Mouse (Mus musculus) heart, embryonic 12.5 days (tissue): ENCODE results near the gene Aicda. TPM values are rescaled to one million over a fixed set of nuclear protein-coding genes. Genes with fewer than 3 reads are reported as not detected.

Experiments
- ATAC-seq: fragments of 200-750 bp; cut with Nextera tagmentation; 2 replicates; pipeline ENCODE4 v1.8.0; 2017; ENCODE audit warnings: moderate TSS enrichment, moderate library complexity; ENCODE audit not compliant: insufficient number of reproducible peaks, low FRiP score
- H3K27ac ChIP-seq: fragments of 300-500 bp; sonication (generic); 2 replicates; pipeline ENCODE4 v1.5.1; 2016; ENCODE audit warnings: mild to moderate bottlenecking, moderate library complexity; ENCODE audit not compliant: poor library complexity, severe bottlenecking
- H3K27me3 ChIP-seq: fragments of 300-500 bp; sonication (generic); replicated peaks from 2 replicates; pipeline ENCODE4 v1.6.1; 2016; ENCODE audit warnings: mild to moderate bottlenecking, moderate library complexity
- H3K36me3 ChIP-seq: fragments of 300-500 bp; sonication (generic); 2 replicates; pipeline ENCODE4 v1.6.1; 2016; ENCODE audit warnings: mild to moderate bottlenecking, moderate library complexity
- H3K4me1 ChIP-seq: fragments of 300-500 bp; sonication (generic); replicated peaks from 2 replicates; pipeline ENCODE4 v1.6.1; 2016; ENCODE audit warnings: mild to moderate bottlenecking
- H3K4me2 ChIP-seq: fragments of 300-500 bp; sonication (generic); 2 replicates; pipeline ENCODE4 v1.6.1; 2016; ENCODE audit warnings: mild to moderate bottlenecking, moderate library complexity
- H3K4me3 ChIP-seq: fragments of 300-500 bp; sonication (generic); 2 replicates; pipeline ENCODE4 v1.5.1; 2016; ENCODE audit warnings: mild to moderate bottlenecking
- H3K9ac ChIP-seq: fragments of 300-500 bp; sonication (generic); 2 replicates; pipeline ENCODE4 v1.6.1; 2016; ENCODE audit warnings: mild to moderate bottlenecking, moderate library complexity
- H3K9me3 ChIP-seq: fragments of 300-500 bp; sonication (generic); replicated peaks from 2 replicates; pipeline ENCODE4 v1.6.1; 2016; ENCODE audit warnings: mild to moderate bottlenecking, moderate library complexity
- WGBS: fragments of 180-500 bp; shearing (Covaris S2); methylation state at CpG from one replicate; pipeline ENCODE4 v1.1.7; 2016; 5-methylcytosine and 5-hydroxymethylcytosine counted together
- polyA plus RNA-seq: library from polyadenylated mRNA; unstranded; fragments of >200 nt; fragmentation: Nextera tagmentation; extraction: Ambion mirVana; gene quantifications from 2 replicates; pipeline ENCODE4 v1.2.1, GENCODE M21; 2016

Gene Aicda
- polyA plus RNA-seq, 1 experiment from 2014 or later: not detected

GRCm38 (mm10) chr6:122600066-122600646, 46.6 kb downstream of the Aicda start:
- ATAC-seq: no peak
- Histone ChIP-seq H3K4me1 (no peaks in the 10 kb centered on the region), H3K27me3 (no peaks in the 10 kb centered on the region), H3K36me3 (no peaks in the 10 kb centered on the region), H3K9me3 (no peaks in the 10 kb centered on the region), H3K4me3 (no peak overlapping the region), H3K9ac (no peak overlapping the region), H3K4me2 (no peak overlapping the region), H3K27ac (no peak overlapping the region)
- 82% methylated on average over 7 of the region's 7 CpGs for WGBS

DNA sequence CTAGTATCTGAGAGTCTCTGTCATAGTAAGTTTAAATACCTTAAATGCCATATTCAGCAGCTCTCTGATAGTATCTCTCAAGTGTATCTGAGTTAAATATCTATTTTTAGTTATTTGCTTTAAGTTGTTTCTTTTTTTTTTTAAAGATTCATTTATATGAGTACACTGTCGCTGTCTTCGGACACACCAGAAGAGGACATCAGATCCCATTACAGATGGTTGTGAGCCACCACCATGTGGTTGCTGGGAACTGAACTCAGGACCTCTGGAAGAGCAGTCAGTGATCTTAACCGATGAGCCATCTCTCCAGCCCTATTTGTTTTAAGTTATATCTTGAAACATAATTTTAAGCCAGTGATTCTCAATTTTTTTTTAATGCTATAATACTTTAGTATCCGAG, 47.4 kb downstream of the Aicda start:
- 89% methylated on average over 4 of the region's 4 CpGs for WGBS
- ATAC-seq: no peak
- Histone ChIP-seq H3K9ac (no peak overlapping the region), H3K27me3 (no peaks in the 10 kb centered on the region), H3K4me2 (no peak overlapping the region), H3K4me1 (no peaks in the 10 kb centered on the region), H3K4me3 (no peak overlapping the region), H3K36me3 (no peaks in the 10 kb centered on the region), H3K9me3 (no peaks in the 10 kb centered on the region), H3K27ac (no peak overlapping the region)

DNA sequence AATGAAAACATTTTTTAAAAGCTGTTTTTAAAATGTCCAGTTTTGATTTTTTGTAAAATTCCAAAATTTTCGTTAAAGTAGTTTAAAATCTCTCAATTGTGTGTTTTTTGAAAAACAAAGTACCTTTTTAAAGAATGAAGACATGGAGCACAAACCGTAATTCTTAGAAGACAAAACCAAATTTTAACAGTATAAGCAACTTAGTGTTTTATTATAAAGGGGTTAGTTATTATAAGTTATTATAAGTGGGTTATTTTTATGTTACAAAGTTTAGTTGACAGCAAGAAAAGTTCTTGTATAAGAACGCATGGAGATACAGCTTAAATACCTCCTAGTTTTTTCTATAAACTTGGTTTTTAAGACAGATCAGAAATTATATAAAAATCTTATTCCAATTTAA, 48.0 kb downstream of the Aicda start:
- H3K9ac ChIP-seq: no peak overlapping the region

GRCm38 (mm10) chr6:122602242-122602991, 48.8 kb downstream of the Aicda start, which contains the start of gene Apobec1:
Gene Apobec1, minus strand, starts transcription at chr6:122602444.
- ATAC-seq: peak; percentile 85
- 0 out of 2 replicates have a peak within 1 kb of the TSS, but pooled peaks have one; percentile 17 for H3K27ac ChIP-seq
- peak within 1 kb of the TSS; percentile 68 for H3K4me2 ChIP-seq
- peak within 1 kb of the TSS; percentile 71 for H3K9ac ChIP-seq
- peak within 1 kb of the TSS; percentile 61 for H3K4me3 ChIP-seq
- WGBS: 4% methylated on average over 22 of the region's 22 CpGs
- no peaks in the 10 kb centered on the region for H3K4me1 ChIP-seq
- no peaks in the 10 kb centered on the region for H3K27me3 ChIP-seq
- no peaks in the 10 kb centered on the region for H3K9me3 ChIP-seq
- H3K36me3 ChIP-seq: no peaks in the 10 kb centered on the region

More for the DNA sequence above, 48.0 kb downstream of the Aicda start:
- Histone ChIP-seq H3K27ac (no peak overlapping the region), H3K4me3 (peak overlapping the region; percentile 61), H3K9me3 (no peaks in the 10 kb centered on the region), H3K4me1 (no peaks in the 10 kb centered on the region), H3K36me3 (no peaks in the 10 kb centered on the region), H3K27me3 (no peaks in the 10 kb centered on the region), H3K4me2 (peak overlapping the region; percentile 68)
- no peak for ATAC-seq
- WGBS: 82% methylated on average over 3 of the region's 3 CpGs

DNA sequence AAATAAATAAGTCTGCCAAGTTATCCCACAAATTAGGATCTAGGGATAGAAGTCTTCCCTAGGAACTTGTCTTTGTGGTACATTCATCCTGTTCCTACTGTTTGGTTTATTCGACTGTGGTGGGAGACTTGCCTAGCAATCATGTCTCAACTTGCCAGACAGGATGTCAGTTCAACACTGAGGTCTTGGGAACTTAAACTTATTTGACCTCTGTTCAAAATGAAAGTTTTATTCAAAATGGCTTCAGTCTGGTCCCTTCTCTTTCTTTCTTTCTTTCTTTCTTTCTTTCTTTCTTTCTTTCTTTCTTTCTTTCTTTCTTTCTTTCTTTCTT, 49.4 kb downstream of the Aicda start:
- peak overlapping the region; percentile 61 for H3K4me3 ChIP-seq
- 43% methylated on average over 1 of the region's 1 CpGs for WGBS
- no peaks in the 10 kb centered on the region for H3K4me1 ChIP-seq
- no peaks in the 10 kb centered on the region for H3K9me3 ChIP-seq
- no peak overlapping the region for H3K9ac ChIP-seq
- no peaks in the 10 kb centered on the region for H3K27me3 ChIP-seq
- no peak for ATAC-seq
- H3K27ac ChIP-seq: no peak overlapping the region
- H3K4me2 ChIP-seq: peak overlapping the region; percentile 68
- no peaks in the 10 kb centered on the region for H3K36me3 ChIP-seq

DNA sequence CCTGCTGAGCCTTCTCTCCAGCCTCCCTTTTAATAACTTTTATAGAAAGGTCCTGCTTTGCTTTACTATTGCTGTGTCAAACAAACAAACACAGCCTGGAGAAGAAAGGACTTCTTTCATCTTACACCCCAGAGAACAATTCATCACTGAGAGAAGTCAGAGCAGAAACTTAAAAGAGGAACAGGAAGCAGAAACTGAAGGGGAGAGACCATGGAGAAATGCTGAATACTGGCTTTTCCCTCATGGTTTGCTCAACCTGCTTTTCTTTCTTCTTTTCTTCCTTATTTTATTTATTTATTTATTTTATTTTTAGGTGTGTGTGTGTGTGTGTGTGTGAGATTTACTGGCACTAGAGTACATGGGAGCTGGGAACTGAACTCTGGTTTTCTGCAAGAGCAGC, 50.7 kb downstream of the Aicda start:
- Histone ChIP-seq H3K4me3 (no peak overlapping the region), H3K9me3 (no peaks in the 10 kb centered on the region), H3K27ac (no peak overlapping the region), H3K27me3 (no peaks in the 10 kb centered on the region), H3K36me3 (no peaks in the 10 kb centered on the region), H3K4me2 (no peak overlapping the region), H3K9ac (no peak overlapping the region), H3K4me1 (no peaks in the 10 kb centered on the region; the same call in 1 of the 2 replicates)
- no peak for ATAC-seq

DNA sequence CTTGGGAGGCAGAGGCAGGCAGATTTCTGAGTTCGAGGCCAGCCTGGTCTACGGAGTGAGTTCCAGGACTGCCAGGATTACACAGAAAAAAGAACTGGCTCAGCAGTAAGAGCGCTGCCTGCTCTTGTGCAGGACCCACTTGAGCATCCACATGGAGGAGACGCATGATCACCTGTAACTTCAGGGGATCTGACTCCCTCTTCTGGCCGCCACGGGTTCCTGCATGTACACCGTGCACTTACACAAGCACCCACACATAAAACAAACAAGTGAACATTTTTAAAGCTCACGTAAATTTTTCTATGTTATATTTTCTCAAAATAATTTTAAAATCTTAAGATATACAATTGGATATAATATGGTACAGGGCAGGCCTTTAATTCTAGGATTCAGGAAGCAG, 51.9 kb downstream of the Aicda start:
- ATAC-seq: no peak
- no peak overlapping the region for H3K4me2 ChIP-seq

DNA sequence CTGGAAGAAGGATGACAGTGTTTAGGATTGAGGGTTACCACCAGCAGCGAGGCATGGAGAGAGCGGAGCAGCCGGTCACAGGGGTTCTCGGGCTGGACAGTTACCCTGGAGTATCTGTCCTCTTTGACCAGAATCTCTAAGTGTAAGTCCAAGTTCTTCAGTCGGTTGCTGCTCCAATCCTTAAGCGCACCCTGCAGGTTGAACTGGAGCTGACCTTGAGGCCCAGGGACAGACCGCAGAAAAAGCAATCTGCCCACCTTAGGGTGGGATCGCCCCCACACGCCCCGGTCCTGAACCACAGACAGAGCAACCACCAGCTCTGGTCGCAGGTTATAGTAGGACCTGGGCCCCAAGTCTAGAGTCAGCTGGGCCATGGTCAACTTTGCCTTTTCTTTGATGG, 53.1 kb downstream of the Aicda start:
- Histone ChIP-seq H3K36me3 (no peaks in the 10 kb centered on the region), H3K4me1 (peaks cover 4% of the 10 kb centered on the region; the same call in 1 of the 2 replicates), H3K9ac (no peak overlapping the region), H3K4me2 (no peak overlapping the region), H3K4me3 (no peak overlapping the region), H3K9me3 (no peaks in the 10 kb centered on the region), H3K27ac (no peak overlapping the region), H3K27me3 (no peaks in the 10 kb centered on the region)
- no peak for ATAC-seq
- 89% methylated on average over 11 of the region's 11 CpGs for WGBS

More for the DNA sequence above, 51.9 kb downstream of the Aicda start:
- Histone ChIP-seq H3K9me3 (no peaks in the 10 kb centered on the region), H3K27ac (no peak overlapping the region), H3K4me3 (no peak overlapping the region), H3K27me3 (no peaks in the 10 kb centered on the region), H3K36me3 (no peaks in the 10 kb centered on the region), H3K4me1 (peaks cover 4% of the 10 kb centered on the region; the same call in 1 of the 2 replicates), H3K9ac (no peak overlapping the region)
- 84% methylated on average over 8 of the region's 8 CpGs for WGBS

DNA sequence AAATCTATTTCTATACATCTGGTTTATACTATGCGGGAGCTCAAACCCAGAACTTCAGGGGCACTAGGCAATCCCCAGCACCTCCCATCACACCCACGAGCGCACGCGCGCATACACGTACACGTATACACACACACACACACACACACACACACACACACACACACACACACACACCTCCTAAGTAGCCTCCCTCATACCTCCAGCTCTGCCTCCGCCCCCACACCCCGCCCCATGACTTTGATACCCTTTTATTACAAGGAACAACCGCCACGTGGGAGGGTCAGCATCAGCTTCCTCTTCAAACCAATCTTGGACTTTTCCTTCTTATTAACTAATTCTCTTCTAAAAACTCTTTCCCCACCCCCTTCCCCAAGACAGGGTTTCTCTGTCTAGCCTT, 54.1 kb downstream of the Aicda start:
- 90% methylated on average over 12 of the region's 12 CpGs for WGBS
- Histone ChIP-seq H3K27ac (no peak overlapping the region), H3K9ac (no peak overlapping the region), H3K36me3 (no peaks in the 10 kb centered on the region), H3K4me3 (no peak overlapping the region), H3K4me1 (peaks cover 4% of the 10 kb centered on the region; the same call in 1 of the 2 replicates), H3K9me3 (no peaks in the 10 kb centered on the region), H3K4me2 (no peak overlapping the region), H3K27me3 (no peaks in the 10 kb centered on the region)
- ATAC-seq: no peak

DNA sequence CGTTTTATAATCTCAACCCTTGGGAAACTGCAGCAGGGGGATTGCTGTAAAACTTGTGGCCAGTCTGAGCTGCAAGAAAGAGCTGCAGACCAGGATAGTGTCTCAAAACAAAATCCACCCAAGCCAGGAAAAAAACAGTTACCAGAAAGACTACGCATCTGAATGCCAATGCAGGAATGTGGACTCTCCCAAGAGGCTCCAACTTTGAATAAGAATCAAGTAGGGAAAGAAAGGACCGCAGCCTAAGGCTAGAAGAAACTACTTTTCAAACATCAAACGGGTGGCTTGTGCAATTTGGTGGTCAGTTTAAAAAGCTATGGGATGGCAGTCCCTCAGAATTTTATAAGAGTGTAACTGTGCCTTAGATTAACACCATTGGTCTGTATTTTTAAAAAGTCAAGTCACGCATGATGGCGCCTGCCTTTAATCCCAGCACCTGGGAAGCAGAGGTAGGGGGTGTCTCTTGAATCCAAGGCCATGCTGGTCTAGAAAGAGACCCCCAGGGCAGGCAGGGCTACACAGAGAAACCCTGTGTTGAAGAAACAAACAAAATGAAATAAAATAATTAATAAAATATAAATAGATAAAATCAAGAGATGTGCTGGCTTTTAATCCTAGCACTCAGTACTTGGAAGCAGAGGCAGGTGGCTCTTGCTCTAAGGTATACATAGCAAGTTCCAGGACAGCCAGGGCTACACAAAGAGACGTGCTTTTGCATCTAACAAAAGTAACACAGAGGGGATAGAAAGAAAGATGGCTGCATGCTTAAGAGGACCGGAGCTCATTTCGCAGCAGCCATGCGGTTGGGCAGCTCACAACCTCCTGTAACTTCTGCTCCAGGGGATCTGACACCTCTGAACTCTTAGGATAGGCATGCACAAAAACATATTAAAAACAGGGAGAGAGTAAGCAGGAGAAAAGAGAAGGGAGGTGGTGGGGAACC, 55.1 kb downstream of the Aicda start:
- ATAC-seq: no peak
- Histone ChIP-seq H3K4me3 (no peak overlapping the region), H3K9me3 (no peaks in the 10 kb centered on the region), H3K4me2 (no peak overlapping the region), H3K27ac (no peak overlapping the region), H3K4me1 (peaks cover 4% of the 10 kb centered on the region; the same call in 1 of the 2 replicates), H3K27me3 (no peaks in the 10 kb centered on the region), H3K36me3 (no peaks in the 10 kb centered on the region), H3K9ac (no peak overlapping the region)
- WGBS: 71% methylated on average over 10 of the region's 10 CpGs

- no peak for ATAC-seq
- Histone ChIP-seq H3K9ac (no peak overlapping the region; the same call in 1 of the 2 replicates), H3K9me3 (no peaks in the 10 kb centered on the region), H3K4me1 (peaks cover 4% of the 10 kb centered on the region; the same call in 1 of the 2 replicates), H3K27me3 (no peaks in the 10 kb centered on the region), H3K36me3 (no peaks in the 10 kb centered on the region), H3K4me3 (peak overlapping the region; percentile 9; the same call in 1 of the 2 replicates), H3K4me2 (peak overlapping the region; percentile 51), H3K27ac (no peak overlapping the region)
- WGBS: 21% methylated on average over 9 of the region's 9 CpGs
These were observed 55.8 kb downstream of the Aicda start for GRCm38 (mm10) chr6:122609377-122609728.
